Mouse (Mus musculus) erythroid progenitor cell, adult 5-6 weeks (primary cell): ENCODE data around the gene Commd1. TPM values are rescaled to one million over a fixed set of nuclear protein-coding genes. Genes with fewer than 3 reads are reported as not detected.

Source experiments
- ATAC-seq: replicated peaks from 2 replicates; pipeline ENCODE4 v1.8.0; 2016; ENCODE audit warnings: moderate number of reproducible peaks, mild to moderate bottlenecking, moderate TSS enrichment, inconsistent platforms; ENCODE audit not compliant: poor library complexity, low FRiP score, severe bottlenecking
- total RNA-seq, 2 experiments: library from RNA; stranded (forward) in 1 of 2; stranded (reverse) in 1 of 2; fragments of 150-400 nt in 1 of 2; fragments of 186-747, 209-891 nt in 1 of 2; gene quantifications; 2 replicates each; pipeline versions ENCODE4 v1.2.3 to v1.2.4; 2015 to 2017; ENCODE audit warnings: low replicate concordance in 2 of 2

The Commd1 gene
- total RNA-seq, 2 experiments from 2014 or later: 30.7 to 38.1 TPM

DNA sequence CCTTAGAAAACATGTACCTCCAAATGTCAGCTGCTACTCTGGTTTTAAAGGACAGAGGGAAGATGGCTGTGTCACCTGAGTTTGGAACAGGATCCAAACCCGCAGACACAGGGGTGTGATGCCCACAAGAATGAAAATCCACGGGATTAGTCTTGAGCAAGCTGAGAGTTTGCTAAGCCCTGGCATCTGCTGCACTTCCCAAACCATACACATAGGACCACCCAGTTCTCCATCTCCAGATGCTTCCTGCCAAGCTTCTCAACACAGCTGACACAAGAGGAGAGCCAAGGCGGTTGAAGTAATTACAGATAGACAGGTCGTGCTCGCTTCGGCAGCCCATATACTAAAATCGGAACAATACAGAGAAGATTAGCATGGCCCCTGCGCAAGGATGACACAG lies 113.6 kb downstream of the Commd1 start:
- ATAC-seq: no peak

DNA sequence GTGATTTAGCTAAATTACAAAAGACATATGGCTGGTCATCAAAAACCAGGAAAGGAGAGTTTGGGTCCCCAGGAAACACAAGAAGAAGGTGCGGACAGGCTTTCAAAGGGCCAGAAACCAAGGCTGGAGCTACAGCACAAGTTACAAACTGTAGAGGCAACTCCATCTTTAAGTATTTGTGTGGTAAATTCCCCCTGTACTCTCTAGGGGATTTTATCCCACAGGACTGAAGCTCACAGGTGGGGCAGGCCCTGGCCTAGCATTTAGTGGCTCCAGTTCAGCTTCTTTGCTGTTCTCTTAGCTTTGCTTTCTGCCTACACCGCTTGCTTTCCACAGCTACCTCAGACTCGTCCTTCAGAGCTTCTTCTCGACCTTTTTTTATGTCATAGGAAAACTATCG lies 114.5 kb downstream of the Commd1 start:
- no peak for ATAC-seq

DNA sequence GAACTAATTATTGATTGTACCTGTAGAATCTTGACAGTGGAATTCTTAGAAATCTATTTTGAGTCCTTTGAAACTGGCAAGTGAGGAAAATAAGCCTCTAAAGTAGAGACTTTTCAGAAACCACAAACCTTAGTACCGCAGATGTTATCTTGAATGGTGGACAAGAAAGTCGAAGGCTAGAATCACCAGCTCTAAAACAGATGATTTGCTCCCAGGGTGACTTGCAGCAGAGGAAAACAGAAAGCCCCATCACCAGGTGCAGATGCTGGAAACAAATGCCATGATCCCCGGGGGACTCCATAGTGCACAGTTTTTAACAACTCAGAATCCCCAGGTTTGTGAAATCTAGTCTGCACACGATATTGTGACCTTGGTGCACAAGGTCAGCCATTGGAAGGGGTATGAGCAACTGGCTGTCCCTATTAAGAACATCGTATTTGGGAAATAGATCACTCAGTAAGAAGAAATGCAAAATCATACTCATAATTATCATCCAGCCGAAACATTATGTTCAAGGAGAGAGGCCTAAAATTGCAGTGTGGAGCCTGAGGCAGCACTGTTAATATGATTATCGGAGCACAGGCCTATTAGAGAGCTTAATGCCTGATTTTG lies 116.4 kb downstream of the Commd1 start:
- no peak for ATAC-seq

DNA sequence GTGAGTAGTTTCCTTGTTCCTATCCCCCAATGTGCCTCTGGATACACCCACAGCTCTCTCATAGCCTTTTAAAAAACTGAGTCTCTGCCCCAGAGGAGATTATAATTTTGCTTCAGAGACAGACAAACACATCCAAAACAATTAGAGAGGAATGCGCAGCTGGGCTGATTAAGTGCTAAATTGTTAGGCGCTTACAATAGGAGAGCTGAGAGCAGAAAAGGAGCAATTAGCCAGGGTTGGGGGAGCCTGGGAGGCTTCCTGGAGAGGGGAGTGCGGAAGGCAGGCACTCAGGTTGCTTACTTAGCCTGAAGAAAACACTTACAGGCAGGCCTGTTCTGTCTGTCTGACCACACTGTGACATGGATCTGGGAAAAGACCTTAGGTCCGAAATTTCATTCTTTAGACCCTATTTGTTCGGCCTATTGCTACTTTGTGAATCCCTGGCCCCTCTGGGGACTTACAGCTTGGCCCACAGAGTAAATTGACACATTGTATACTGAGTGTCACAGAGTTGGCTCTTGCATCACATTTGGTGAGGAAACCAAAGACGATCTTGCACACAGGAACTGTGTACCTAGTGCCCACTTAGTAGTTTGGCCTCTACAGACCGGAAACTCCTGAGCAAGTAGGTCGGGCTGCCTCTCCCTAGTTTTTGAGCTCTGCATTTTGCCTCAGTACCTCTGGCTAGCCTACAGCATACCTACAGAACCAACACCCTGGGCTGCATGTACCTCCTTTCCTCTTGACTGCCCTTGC lies 117.7 kb downstream of the Commd1 start:
- ATAC-seq: no peak

DNA sequence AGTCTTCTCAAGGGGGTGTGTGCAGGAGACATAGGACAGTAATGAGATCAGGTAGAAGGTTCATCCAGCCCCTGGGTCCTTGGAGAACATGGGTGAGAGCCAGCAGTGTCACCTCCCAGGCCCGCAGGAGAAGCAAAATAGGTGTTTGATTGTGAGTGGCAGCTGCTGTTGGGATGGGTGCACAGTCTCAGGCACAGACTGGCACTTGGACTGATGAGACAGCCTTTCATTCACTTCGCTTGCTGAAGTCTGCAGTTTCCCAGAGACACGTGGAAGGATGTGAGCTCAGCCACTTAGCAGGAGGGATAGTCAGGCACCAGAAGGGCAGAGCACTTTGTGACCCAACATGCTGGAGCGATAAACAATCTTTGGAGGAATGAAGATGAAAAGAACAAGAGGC lies 118.6 kb downstream of the Commd1 start:
- no peak for ATAC-seq

DNA sequence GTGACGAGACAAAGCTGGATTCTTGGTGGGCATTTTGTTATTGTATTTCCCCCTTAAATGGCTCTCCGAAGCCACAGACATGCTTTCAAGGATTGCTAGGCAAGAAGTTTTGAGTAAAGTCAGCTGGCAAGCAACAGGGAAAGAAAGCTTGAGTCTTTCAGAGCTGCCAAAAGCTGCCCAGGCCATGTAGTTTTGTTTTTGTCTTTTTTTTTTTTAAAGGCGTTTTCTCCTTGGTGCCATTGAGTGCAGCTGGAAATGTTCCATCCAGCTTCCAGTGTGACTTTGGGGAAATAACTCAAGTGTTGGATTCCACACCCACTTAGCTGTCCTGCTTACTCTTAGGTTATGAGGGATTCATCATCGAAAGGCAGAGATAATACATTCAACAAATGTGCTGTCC lies 120.9 kb downstream of the Commd1 start:
- no peak for ATAC-seq

DNA sequence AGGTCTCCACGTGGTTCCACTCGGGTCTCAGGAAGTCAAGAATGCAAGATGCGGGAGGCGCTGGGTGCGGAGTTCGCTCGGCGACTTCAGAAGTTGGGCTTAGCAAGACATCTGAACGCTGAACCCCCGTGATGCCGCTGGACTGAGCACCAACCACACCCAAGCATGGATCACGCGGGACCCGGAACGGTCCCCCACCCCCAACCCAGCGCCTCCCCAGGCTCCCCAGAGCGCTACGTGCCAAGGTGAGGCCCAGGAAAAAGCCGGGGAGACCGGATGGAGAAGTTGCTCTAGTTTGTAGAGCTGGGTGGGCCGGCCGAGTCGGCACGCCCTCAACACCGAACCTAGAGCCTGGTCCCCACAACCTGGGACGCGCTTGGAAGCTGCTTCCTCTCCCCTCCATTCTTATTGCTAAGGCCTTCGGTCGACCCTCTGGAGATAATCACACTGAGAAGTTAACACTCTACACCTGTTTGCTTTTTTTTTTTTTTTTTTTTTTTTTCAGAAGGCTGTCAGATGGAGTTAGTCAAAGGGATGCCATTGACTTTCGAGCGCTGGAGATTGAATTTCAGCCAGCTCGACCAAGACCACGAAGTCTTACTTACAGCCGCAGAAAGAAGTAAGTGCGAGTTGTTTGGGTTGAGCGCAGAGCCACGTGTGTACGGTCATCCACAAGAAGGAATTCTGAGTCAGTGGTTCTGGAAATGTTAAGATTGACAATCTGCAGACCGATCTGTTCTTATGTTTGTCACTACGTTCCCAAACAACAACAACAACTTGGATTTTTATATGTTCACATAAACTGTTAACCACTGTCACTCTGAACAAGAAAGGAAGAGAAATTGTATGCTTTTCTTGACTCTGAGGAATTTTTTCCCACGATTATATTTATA lies 121.6 kb downstream of the Commd1 start, which contains the start of gene B3gnt2:
Gene B3gnt2, minus strand, starts transcription at position 627 of the 893 bp plus-strand sequence.
- ATAC-seq: peak; percentile 31

DNA sequence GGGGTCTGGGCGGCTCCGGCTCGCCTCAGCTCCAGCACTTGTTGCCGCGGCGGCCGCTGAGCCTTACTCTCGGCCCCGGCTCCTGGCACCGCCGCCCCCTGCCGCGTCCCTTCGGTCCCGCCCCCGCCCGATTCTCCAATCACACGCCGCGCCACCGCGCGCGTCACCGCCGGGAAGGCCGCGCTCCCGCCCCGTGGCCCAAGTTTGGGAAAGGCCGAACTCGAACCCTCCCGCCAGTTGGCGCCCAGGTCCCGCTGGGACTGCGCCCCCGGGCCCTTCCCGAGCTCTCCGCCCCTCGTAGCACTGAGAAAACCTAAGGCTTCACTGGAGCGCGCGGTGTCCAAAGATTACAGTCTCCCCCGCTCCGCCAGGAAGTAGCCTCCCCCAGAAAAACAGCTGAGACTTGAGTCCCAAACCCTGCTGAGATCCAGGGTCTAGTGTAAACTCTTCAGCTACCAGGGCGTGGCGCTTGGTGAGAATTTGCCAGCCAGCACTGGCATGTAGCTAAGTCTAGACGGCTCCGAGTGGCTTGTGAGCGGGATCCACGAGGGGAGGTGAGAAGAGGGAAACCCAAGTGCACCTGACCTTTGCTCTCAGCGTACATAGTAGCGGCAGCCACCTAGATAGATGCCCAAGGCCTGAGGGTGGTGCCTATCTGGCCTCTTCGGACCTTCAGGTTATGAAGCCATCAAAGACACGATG lies 122.4 kb downstream of the Commd1 start:
- ATAC-seq: peak; percentile 78

DNA sequence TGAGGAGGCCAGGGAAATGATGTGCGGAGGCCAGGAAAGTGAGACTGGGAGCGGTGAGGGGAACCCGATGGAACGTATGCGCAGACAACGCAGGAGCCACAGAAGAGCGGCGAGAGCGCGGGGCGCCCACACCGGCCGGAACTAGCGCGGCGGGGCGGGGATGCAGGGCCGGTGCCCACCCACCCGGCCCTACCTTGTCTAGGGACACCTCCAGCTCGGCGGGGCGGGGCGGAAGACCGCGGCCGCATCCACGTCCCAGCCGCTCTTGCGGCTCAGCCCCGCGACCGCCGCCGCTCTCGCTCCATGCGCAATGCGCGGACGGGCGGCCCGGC lies 122.9 kb downstream of the Commd1 start:
- ATAC-seq: peak; percentile 7; the same call in 1 of the 2 replicates

DNA sequence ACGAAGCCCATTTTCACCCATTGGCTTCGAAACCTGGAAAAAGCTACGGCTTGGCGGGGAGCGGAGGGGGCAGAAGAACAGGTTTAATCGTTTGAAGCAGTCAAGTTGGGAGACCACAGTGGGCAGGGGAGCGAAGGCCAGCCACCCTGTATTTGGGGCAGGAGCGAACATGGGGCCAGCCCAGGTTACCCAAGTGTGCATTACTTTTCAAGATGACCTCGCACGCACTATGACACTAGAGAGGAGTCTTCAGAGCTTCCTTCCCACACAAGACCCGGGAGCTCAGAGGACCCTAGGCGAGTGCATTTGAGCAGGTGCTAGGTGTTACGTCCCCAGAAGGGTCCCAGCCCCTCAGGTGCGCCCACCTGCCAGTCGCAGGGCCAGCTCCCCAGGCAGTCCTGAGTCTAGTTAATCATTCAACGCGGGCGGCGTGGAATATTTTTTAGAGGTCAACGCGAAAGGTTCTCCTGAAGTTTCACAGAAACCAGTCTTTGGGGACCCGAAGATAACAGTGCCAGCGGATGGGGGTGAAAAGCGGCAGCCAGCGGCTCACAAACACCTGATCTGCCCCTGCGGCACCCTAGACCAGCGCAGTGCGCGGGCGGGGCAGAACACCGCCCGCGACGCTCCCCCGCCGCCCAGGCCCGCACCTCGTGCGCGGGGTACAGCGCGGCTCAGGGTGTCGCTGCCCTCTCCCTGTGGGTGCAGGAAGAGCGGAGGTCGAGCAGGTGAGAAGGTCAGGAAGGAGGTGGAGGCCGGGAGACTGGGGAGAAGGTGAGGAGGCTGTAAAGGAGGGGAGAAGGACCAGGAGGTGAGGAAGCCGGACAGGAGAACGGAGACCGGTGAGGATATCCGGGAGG lies 123.5 kb downstream of the Commd1 start:
- ATAC-seq: peak; percentile 65

DNA sequence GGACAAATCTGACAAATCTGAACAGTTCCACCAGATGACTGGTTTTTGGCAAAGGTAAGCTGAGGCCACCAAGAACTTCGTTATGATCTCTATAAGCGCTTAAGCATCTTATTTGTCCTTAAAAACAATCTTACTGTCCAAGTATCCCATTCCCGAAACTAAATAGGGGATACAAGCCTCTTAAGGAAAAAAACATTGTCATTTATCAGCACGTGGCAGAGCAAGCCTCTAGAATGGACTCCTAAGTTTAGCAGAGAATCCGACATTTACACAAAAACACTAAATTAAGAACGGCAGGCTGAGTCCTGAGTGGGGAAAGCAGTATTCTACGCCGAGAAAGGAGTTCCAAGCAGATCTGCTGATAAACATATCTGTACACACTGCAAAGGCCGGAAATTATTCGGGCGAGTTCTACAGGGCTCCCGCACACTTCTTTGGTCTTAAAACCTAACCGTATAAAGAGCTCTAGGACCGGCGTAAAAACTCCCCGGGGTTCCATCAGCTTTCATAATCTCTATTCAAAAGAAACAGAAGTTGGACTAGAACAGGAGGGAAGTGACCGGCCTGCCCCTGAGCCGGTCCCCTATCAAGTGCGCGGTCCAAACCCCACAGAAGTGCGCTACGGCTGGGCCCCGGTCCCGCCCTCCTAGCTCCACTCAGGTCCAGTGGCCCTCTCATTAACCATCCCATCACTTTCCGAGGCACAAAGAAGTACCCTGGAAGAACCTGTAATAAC lies 124.3 kb downstream of the Commd1 start:
- no peak for ATAC-seq

DNA sequence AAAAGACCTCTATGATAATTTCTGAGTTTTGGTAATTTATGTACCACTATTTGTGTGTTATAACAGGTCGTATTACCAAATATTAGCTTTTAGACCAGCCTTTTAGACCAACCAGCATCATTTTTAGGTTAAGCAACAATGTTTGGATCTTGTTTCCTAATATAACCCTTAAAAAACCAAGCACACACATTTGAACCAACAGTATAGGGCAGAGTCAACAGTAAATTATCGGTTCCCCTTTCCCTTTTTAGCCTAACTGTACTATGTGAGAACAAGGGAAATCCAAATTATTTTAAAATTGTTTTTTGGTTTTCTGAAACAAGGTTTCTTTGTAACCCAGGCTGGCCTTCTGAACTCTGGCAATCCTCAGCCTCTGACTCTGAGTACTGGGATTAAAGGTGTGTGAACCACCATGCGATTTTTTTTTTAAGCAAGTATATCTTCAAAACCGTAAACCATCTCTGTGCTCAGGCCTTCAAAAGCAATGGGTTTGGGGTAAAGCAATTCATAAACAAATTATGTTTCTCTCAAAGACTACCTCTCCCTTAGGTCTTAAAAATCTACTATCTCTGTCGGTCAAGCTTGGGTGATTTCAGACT lies 125.0 kb downstream of the Commd1 start:
- ATAC-seq: no peak

DNA sequence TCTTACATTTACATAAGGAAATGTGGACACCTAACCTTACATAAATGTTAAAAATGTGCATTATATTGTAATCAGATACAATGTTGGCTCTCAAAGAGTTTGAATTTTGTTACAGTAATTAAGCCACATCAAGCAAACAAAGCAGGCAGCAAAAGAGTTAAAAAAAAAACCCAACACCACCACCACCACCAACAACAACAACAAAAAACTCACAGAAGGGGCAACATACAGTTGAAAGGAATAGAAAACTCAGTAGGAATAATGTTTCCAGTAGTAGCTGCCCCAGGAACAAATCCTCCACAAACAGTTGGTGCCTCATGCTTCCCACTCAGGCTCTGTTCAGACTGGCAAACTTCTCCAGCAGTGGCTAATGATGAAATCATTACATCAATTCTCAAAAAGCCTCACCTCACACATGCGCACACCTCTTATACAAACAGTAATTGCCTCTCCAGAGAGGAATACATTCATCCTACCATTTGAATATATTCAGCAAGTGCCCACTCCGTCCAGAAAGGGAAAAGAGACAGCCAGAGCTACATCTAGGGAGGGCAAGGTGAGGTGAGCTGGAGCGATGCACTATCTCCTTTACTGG lies 125.7 kb downstream of the Commd1 start:
- no peak for ATAC-seq

DNA sequence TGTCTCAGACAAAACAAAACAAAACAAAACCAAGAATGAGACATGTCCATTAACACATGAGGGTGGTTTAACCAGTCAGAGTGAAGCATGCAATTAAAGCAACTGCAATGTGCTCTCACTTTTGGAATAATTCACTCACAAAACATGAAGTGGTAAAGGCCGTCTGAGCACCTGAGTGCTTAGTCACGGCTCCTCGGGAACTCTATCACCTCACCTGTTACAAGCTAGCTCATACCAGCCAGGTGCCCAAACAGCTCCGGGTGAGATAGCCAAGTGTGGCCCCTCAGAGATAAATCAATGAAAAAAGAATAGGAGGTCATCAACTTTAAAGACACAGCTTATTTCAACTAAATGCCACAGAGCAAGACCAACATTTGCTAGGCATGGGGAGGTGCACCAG lies 127.6 kb downstream of the Commd1 start:
- no peak for ATAC-seq

DNA sequence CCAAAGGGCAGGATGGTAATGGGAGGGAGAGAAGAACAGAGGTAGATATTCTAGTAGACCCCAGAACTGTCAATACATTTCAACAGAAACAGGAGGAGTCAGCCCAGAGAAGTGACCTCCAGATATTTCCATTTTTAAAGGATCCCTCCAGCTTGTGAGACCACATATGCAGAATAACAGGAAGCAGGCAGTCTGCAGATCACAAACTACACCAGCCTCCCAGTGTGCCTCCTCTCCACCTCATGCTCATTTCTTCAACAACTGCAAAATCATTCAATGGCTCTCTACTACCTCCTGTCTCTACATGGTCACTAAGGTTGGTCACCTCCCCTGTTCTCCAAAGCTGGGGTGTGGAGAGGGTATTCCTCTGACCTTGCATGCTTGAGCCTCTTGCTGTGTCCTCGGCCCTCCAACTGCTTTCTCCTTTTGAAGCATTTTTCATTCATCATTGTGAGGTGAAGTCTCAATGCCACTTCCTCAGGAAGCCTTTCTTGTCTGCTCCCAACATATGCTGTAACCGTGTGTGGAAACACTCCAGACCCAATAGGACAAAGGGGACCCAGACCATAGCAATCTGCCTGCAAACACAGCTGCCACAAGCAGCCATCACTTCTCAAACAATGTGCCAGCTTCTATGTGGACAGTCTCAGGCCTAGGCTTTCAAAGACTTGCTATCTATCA lies 128.6 kb downstream of the Commd1 start:
- ATAC-seq: no peak

DNA sequence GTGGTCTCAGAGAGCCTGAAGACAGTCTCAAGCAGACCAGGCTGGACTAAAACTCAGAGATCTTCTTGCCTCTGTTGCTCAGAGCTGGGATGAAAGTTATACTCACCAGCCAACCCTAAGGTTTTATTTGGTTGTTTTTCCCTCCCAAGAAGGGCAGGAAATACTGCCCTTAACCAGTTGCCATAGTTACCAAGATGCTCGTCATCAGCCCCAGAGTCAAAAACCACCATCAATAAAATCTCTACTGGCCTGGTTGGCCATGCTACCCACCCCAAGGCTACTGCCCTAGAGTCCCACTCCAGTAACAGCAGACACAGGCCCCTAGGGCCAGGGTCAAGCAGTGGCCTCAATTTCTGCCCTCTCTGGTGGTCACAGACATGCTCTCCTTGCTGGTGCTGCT lies 129.7 kb downstream of the Commd1 start:
- ATAC-seq: no peak

DNA sequence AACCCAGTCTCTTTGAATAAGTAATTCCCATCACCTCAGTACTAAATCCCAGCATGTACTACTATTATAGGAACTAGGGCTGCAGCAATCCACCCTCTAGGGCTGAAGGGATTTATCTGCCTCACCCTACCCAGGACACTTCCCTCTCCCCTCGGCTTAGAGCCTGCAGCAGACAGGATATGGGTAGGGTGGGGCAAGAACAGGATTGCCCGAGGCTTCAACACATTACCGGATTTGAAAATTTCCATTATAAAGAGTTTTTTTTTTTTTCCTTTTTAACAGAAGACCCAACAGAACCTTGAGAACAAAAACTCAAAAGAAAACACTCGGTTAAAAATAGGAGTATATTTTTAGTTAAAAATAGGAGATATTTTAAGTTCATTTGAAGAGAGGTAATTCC lies 130.8 kb downstream of the Commd1 start:
- ATAC-seq: no peak
